Mouse (Mus musculus) ovary, adult 10 weeks (tissue): ENCODE measurements around the gene Ern1. TPM values are rescaled to one million over a fixed set of nuclear protein-coding genes. Genes with fewer than 3 reads are reported as not detected.

ENCODE experiments used
- polyA plus RNA-seq: library from polyadenylated mRNA; stranded (reverse); fragments of 350-450 nt; fragmentation: Illumina TruSeq; extraction: RNeasy Lipid Tissue Mini Kit (QIAGEN cat#74804); gene quantifications from one replicate; pipeline ENCODE4 v1.2.3, GENCODE M21; 2014

Gene Ern1
- 48.7 TPM for polyA plus RNA-seq

GRCm38 (mm10) chr11:106487733-106488115 lies at the start of gene Ern1:
Gene Ern1, minus strand, starts transcription at chr11:106487852.

GRCm38 (mm10) chr11:106387791-106388216 lies 99.8 kb downstream of the Ern1 start, which contains the start of gene Icam2:
Gene Icam2, minus strand, starts transcription at chr11:106388075.

GRCm38 (mm10) chr11:106365366-106365765 lies 122.3 kb downstream of the Ern1 start, which contains the start of gene Prr29:
Gene Prr29, plus strand, starts transcription at chr11:106365472.

GRCm38 (mm10) chr11:106353188-106353587 lies 134.5 kb downstream of the Ern1 start, which contains the start of gene Scn4a:
Gene Scn4a, minus strand, starts transcription at chr11:106353288.

Other genes with a start within 250 kb of the Ern1 start
- gene Ftsj3, start 231.8 kb downstream of the Ern1 start, polyA plus RNA-seq = 23.5 TPM
- gene Psmc5, start 231.7 kb downstream of the Ern1 start, polyA plus RNA-seq = 23.1 TPM
- gene Smarcd2, start 214.9 kb downstream of the Ern1 start, polyA plus RNA-seq = 12.7 TPM
- gene Tcam1, start 211.2 kb downstream of the Ern1 start, polyA plus RNA-seq = not detected
- not detected for gene Gh, start 186.0 kb downstream of the Ern1 start, polyA plus RNA-seq
- gene Cd79b, start 173.1 kb downstream of the Ern1 start, polyA plus RNA-seq = not detected
- not detected for gene Scn4a, start 134.6 kb downstream of the Ern1 start, polyA plus RNA-seq
- gene Prr29, start 122.4 kb downstream of the Ern1 start, polyA plus RNA-seq = not detected
- gene Icam2, start 99.8 kb downstream of the Ern1 start, polyA plus RNA-seq = 0.94 TPM
- gene Tex2, start 125.6 kb upstream of the Ern1 start, polyA plus RNA-seq = 26.9 TPM